Mouse (Mus musculus): ENCODE measurements around the gene Tsnaxip1. TPM values are rescaled to one million over a fixed set of nuclear protein-coding genes. Genes with fewer than 3 reads are reported as not detected.

The Tsnaxip1 gene
- 0.19 TPM in 1 of 2 replicates, not detected in the other for polyA plus RNA-seq (2015; fragmentation: Nextera tagmentation; extraction: Ambion mirVana)

DNA sequence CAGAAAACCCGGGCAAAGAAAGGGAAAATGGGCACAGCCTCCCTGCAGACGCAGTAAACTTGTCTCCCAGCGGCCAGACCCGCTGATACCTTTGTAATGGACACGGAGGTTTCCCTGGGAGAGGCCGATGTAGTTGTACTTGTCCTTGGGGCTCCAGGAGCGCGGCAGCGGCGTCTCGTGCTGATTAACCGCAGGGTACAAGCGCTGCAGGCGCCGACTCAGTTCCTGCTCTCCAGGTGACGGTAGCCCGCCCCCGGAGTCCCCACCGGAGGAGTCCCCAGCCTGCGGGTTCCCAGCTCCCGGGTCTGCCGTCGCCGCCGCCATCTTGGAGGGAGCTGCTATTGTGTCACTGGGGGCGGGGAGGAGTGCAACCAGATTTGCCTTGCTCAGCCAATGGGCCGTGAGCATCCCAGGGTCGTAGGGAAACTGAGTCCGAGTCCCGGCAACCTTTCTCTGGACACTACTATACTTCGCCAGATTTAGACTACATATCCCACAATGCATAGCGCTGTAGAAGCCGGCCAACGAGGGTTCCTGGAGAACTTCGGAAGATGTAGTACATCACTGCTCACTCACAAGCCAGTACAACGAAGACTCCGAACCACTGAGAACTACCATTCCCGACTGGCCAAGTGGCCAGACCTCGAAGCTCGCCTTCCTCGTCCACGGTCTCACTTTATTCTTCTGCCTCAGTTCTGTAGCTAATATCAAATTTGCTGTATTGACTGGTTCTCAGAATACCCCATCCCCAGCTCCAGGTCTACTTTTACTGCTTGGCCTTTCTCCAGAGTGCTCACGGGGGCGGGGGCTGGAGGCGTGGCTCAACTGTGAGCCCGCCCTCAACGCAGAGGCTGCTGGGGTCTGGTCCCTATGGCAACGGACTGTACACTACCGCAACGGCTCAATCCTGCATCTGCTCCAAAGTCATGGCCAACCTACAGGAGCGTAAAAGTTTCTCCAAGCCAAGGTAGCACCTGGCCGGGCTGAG, at the start of gene Tsnaxip1, which contains the start of gene Ranbp10:
Gene Tsnaxip1 (plus strand): TSS at position 871 of the 988 bp plus-strand sequence.
Gene Ranbp10 (minus strand): TSS at position 490 of the 988 bp plus-strand sequence.
- Histone ChIP-seq H3K36me3 (peaks cover 34% of the 10 kb centered on the region), H3K9me3 (no peaks in the 10 kb centered on the region), H3K27me3 (replicated peaks) (no peaks in the 10 kb centered on the region; the same call in 1 of the 2 replicates), H3K4me2 (peak within 1 kb of the TSS; percentile 97), H3K27ac (replicated peaks) (peak within 1 kb of the TSS; percentile 71), H3K4me3 (peak within 1 kb of the TSS; percentile 81), H3K4me1 (peaks cover 21% of the 10 kb centered on the region), H3K9ac (peak within 1 kb of the TSS; percentile 92)
- ATAC-seq (ENCODE audit: extremely low read depth, insufficient number of reproducible peaks, low FRiP score, low TSS enrichment): peak; percentile 96
- under 1% methylated on average over 52 of the region's 52 CpGs for WGBS

DNA sequence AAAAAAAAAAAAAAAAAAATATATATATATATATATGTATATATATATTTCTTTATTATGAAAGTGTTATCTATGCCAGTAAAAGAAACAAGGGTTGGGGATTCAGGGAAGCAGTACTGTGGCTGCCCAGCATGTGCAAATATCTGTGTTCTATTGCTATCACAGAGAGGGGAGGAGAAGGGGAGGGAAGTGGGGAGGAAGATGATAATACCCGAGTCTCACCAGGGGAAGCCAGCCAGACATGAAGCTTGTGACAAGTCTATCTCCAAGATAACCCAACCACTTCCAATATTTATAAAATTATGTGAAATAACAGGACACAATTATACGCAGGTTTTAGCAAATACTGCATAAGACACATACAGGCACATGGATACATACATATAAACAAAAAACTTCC, 49.7 kb upstream of the Tsnaxip1 start:
- H3K4me3 ChIP-seq: no peak overlapping the region
- no peak for ATAC-seq (ENCODE audit: extremely low read depth, insufficient number of reproducible peaks, low FRiP score, low TSS enrichment)
- H3K4me1 ChIP-seq: no peaks in the 10 kb centered on the region
- H3K36me3 ChIP-seq: peaks cover 99% of the 10 kb centered on the region
- H3K27ac ChIP-seq (replicated peaks): no peak overlapping the region
- 63% methylated on average over 2 of the region's 2 CpGs for WGBS
- no peak overlapping the region for H3K9ac ChIP-seq
- no peak overlapping the region for H3K4me2 ChIP-seq
- H3K27me3 ChIP-seq (replicated peaks): no peaks in the 10 kb centered on the region
- no peaks in the 10 kb centered on the region for H3K9me3 ChIP-seq

DNA sequence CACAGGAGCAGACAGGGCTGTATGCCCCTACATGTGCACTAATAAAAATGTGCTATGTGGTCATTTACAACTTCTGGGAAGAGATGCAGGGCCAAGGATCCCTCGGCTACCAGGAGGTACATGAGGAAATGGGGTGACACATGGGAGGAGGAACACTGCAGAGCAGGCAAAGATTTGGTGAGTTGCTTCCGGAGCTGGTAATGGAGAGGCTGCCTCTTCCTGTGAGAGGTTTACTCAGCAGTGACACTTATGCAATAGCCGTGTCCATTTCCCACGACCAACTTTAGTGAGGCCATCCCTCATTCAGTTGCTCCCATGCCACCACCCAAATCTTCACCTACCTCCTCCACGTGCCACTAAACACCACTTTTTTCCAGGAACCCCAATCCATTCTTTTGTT, 47.2 kb upstream of the Tsnaxip1 start:
- no peaks in the 10 kb centered on the region for H3K9me3 ChIP-seq
- no peak overlapping the region for H3K9ac ChIP-seq
- H3K4me3 ChIP-seq: no peak overlapping the region
- 82% methylated on average over 5 of the region's 5 CpGs for WGBS
- no peak overlapping the region for H3K4me2 ChIP-seq
- H3K27ac ChIP-seq (replicated peaks): no peak overlapping the region
- peaks cover 95% of the 10 kb centered on the region for H3K36me3 ChIP-seq
- no peaks in the 10 kb centered on the region for H3K4me1 ChIP-seq
- no peaks in the 10 kb centered on the region for H3K27me3 ChIP-seq (replicated peaks)
- no peak for ATAC-seq (ENCODE audit: extremely low read depth, insufficient number of reproducible peaks, low FRiP score, low TSS enrichment)

GRCm38 (mm10) chr8:105788241-105788640, 39.3 kb upstream of the Tsnaxip1 start:
- H3K4me2 ChIP-seq: no peak overlapping the region
- H3K9me3 ChIP-seq: no peaks in the 10 kb centered on the region
- H3K27ac ChIP-seq (replicated peaks): no peak overlapping the region
- H3K9ac ChIP-seq: no peak overlapping the region
- WGBS: 88% methylated on average over 2 of the region's 2 CpGs
- no peak for ATAC-seq (ENCODE audit: extremely low read depth, insufficient number of reproducible peaks, low FRiP score, low TSS enrichment)
- peaks cover 50% of the 10 kb centered on the region for H3K36me3 ChIP-seq
- peaks cover 8% of the 10 kb centered on the region; the same call in 1 of the 2 replicates for H3K27me3 ChIP-seq (replicated peaks)
- peaks cover 16% of the 10 kb centered on the region for H3K4me1 ChIP-seq
- no peak overlapping the region for H3K4me3 ChIP-seq

- Histone ChIP-seq H3K4me3 (no peak overlapping the region), H3K4me1 (peaks cover 16% of the 10 kb centered on the region), H3K9ac (no peak overlapping the region), H3K27me3 (replicated peaks) (peaks cover 8% of the 10 kb centered on the region; the same call in 1 of the 2 replicates), H3K4me2 (no peak overlapping the region), H3K36me3 (peaks cover 44% of the 10 kb centered on the region), H3K9me3 (no peaks in the 10 kb centered on the region), H3K27ac (replicated peaks) (no peak overlapping the region)
- 48% methylated on average over 4 of the region's 4 CpGs for WGBS
- ATAC-seq (ENCODE audit: extremely low read depth, insufficient number of reproducible peaks, low FRiP score, low TSS enrichment): no peak
Measured at GRCm38 (mm10) chr8:105788927-105789326, 38.6 kb upstream of the Tsnaxip1 start.

- Histone ChIP-seq H3K36me3 (peaks cover 39% of the 10 kb centered on the region), H3K27me3 (replicated peaks) (peaks cover 12% of the 10 kb centered on the region; the same call in 1 of the 2 replicates), H3K9ac (no peak overlapping the region), H3K4me2 (no peak overlapping the region), H3K27ac (replicated peaks) (no peak overlapping the region), H3K4me1 (peaks cover 21% of the 10 kb centered on the region), H3K4me3 (no peak overlapping the region), H3K9me3 (no peaks in the 10 kb centered on the region)
- ATAC-seq (ENCODE audit: extremely low read depth, insufficient number of reproducible peaks, low FRiP score, low TSS enrichment): no peak
Measured at GRCm38 (mm10) chr8:105789626-105790025, 37.9 kb upstream of the Tsnaxip1 start.

GRCm38 (mm10) chr8:105793331-105793730, 34.2 kb upstream of the Tsnaxip1 start:
- Histone ChIP-seq H3K36me3 (peaks cover 20% of the 10 kb centered on the region), H3K9ac (no peak overlapping the region), H3K4me1 (peaks cover 22% of the 10 kb centered on the region), H3K9me3 (no peaks in the 10 kb centered on the region), H3K4me3 (no peak overlapping the region), H3K27me3 (replicated peaks) (peaks cover 30% of the 10 kb centered on the region), H3K4me2 (no peak overlapping the region), H3K27ac (replicated peaks) (no peak overlapping the region)
- ATAC-seq (ENCODE audit: extremely low read depth, insufficient number of reproducible peaks, low FRiP score, low TSS enrichment): no peak
- WGBS: 91% methylated on average over 1 of the region's 1 CpGs

- H3K4me1 ChIP-seq: peaks cover 30% of the 10 kb centered on the region
- no peak overlapping the region for H3K27ac ChIP-seq (replicated peaks)
- H3K9ac ChIP-seq: no peak overlapping the region
- H3K4me3 ChIP-seq: no peak overlapping the region
- no peak overlapping the region for H3K4me2 ChIP-seq
- ATAC-seq (ENCODE audit: extremely low read depth, insufficient number of reproducible peaks, low FRiP score, low TSS enrichment): no peak
- WGBS: 79% methylated on average over 3 of the region's 3 CpGs
- H3K36me3 ChIP-seq: peaks cover 19% of the 10 kb centered on the region
- H3K27me3 ChIP-seq (replicated peaks): peaks cover 30% of the 10 kb centered on the region
- no peaks in the 10 kb centered on the region for H3K9me3 ChIP-seq
Measured at GRCm38 (mm10) chr8:105794009-105794598, 33.4 kb upstream of the Tsnaxip1 start.

DNA sequence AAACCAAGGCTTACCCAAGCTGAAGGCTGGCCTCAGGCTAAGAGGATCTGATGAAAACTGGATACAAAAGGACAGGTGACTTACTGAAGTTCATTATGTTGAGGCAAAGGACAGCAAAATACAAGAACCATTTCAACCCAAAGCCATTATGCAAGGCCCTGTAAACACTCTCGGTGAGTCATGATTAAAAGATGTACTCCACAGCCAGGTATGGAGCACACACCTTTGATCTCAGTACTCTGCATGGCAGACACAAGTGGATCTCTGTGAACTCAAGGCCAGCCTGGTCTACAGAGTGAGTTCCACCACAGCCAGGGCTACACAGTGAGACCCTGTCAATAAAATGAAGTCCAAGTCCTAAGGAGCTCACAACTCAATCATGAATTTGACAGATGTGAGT, 31.7 kb upstream of the Tsnaxip1 start:
- no peak for ATAC-seq (ENCODE audit: extremely low read depth, insufficient number of reproducible peaks, low FRiP score, low TSS enrichment)
- no peak overlapping the region for H3K27ac ChIP-seq (replicated peaks)
- peaks cover 11% of the 10 kb centered on the region for H3K36me3 ChIP-seq
- no peak overlapping the region for H3K9ac ChIP-seq
- peaks cover 36% of the 10 kb centered on the region for H3K4me1 ChIP-seq
- H3K27me3 ChIP-seq (replicated peaks): peaks cover 30% of the 10 kb centered on the region
- no peak overlapping the region for H3K4me3 ChIP-seq
- WGBS: 83% methylated on average over 1 of the region's 1 CpGs
- H3K9me3 ChIP-seq: no peaks in the 10 kb centered on the region
- no peak overlapping the region for H3K4me2 ChIP-seq

DNA sequence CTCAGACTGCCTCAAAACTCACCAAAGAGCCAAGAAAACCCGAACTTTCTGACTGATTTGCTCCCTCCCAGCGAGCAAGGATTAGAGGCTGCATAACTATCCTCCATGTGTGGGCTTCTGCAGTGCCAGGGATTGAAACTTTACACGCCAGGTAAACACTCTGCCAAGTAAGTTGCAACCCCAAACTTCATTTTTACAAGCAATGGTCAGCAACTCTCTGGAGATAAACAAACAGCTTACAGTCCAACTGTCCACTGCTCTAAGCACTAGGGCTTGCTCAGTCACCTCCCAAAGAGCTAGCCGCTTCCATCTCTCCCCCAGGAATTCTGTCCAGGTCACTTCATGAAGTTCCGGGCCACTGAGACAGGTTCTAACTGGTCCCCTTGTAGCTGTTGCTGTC, 29.1 kb upstream of the Tsnaxip1 start:
- Histone ChIP-seq H3K9ac (no peak overlapping the region), H3K27me3 (replicated peaks) (peaks cover 28% of the 10 kb centered on the region), H3K9me3 (no peaks in the 10 kb centered on the region), H3K36me3 (peaks cover 12% of the 10 kb centered on the region), H3K4me1 (peaks cover 50% of the 10 kb centered on the region), H3K27ac (replicated peaks) (peak overlapping the region; percentile 80), H3K4me2 (peak overlapping the region; percentile 55), H3K4me3 (no peak overlapping the region)
- no peak for ATAC-seq (ENCODE audit: extremely low read depth, insufficient number of reproducible peaks, low FRiP score, low TSS enrichment)
- 95% methylated on average over 5 of the region's 5 CpGs for WGBS

- ATAC-seq (ENCODE audit: extremely low read depth, insufficient number of reproducible peaks, low FRiP score, low TSS enrichment): peak; percentile 60; the same call in 1 of the 2 replicates
- H3K27ac ChIP-seq (replicated peaks): peak overlapping the region; percentile 80
- peak overlapping the region; percentile 55 for H3K4me2 ChIP-seq
- peaks cover 28% of the 10 kb centered on the region for H3K27me3 ChIP-seq (replicated peaks)
- H3K9ac ChIP-seq: no peak overlapping the region; the same call in 1 of the 2 replicates
- H3K36me3 ChIP-seq: peaks cover 16% of the 10 kb centered on the region
- no peaks in the 10 kb centered on the region for H3K9me3 ChIP-seq
- peaks cover 49% of the 10 kb centered on the region for H3K4me1 ChIP-seq
- peak overlapping the region; percentile 13 for H3K4me3 ChIP-seq
- 30% methylated on average over 8 of the region's 8 CpGs for WGBS
Measured at GRCm38 (mm10) chr8:105799091-105799812, 28.3 kb upstream of the Tsnaxip1 start.

All from heart, embryonic 13.5 days (tissue).